Comparison of ENCODE assay signal across 29 mouse cellular contexts in the genomic region with DNA sequence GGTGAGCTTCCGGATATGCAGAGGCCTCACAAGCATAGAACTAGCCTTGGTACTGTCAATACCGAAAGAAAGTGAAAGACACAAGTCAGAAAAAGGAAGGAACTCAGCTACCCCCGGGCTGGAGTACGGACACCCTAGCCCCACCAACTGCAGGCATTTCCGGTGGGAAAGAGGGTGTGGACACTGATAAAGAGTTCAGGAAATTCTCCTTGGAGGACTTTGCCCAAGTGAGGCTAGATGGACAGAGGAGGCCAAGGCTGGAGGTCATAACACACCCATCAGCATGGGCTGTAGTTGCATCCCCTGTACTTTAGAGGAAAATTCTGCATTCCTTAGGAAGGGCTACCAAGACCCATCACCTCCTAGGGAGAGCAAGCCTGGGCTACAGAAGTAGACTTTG.
DNase-seq lines count a peak whose midpoint lies in the region; ATAC-seq and TF ChIP-seq lines count a peak whose summit lies in the region.
"Had no signal": no experiment of that assay in that cellular context is flagged by ENCODE, and none has a peak within 500 bp of the region (broad histone marks: within the 10 kb centered on the region; RNA-seq: fewer than 3 reads in every experiment).

No protein-coding gene starts in this region.

- H3K9me3 ChIP-seq in heart, embryonic 12.5 days (replicated peaks), result peaks cover 4% of the 10 kb centered on the region; the same call in 1 of the 2 replicates
- H3K9me3 ChIP-seq in intestine, postnatal 0 days (ENCODE audit: control insufficient read depth), result no peaks in the 10 kb centered on the region
- H3K9me3 ChIP-seq: forebrain, embryonic 10.5 days; forebrain, embryonic 13.5 days; heart, embryonic 15.5 days had no signal

- intact Hi-C loops in heart, postnatal 25 days (cut with DNase I), result no loop called here

- H3K27ac ChIP-seq in heart, embryonic 12.5 days (ENCODE audit: poor library complexity, severe bottlenecking), result no peak overlapping the region
- no peak overlapping the region for H3K27ac ChIP-seq in intestine, postnatal 0 days (ENCODE audit: low read depth, low read length)
- H3K27ac ChIP-seq: forebrain, embryonic 10.5 days; forebrain, embryonic 13.5 days; heart, embryonic 15.5 days; hindbrain, embryonic 14.5 days; hindbrain, postnatal 0 days had no signal

- H3K4me2 ChIP-seq in heart, embryonic 12.5 days, result no peak overlapping the region
- no peak overlapping the region for H3K4me2 ChIP-seq in intestine, postnatal 0 days (replicated peaks; ENCODE audit: low read depth)
- H3K4me2 ChIP-seq: forebrain, embryonic 13.5 days; heart, embryonic 11.5 days; heart, embryonic 15.5 days; hindbrain, embryonic 14.5 days had no signal

- peaks cover 7% of the 10 kb centered on the region; the same call in 1 of the 2 replicates for H3K4me1 ChIP-seq in heart, embryonic 12.5 days (replicated peaks)
- no peaks in the 10 kb centered on the region for H3K4me1 ChIP-seq in intestine, postnatal 0 days (replicated peaks; ENCODE audit: control insufficient read depth, insufficient read depth, low read length)
- H3K4me1 ChIP-seq: forebrain, embryonic 13.5 days had no signal

- H3K4me3 ChIP-seq in heart, embryonic 12.5 days, result no peak overlapping the region
- no peak overlapping the region for H3K4me3 ChIP-seq in intestine, postnatal 0 days (ENCODE audit: low read depth, low read length)
- H3K4me3 ChIP-seq: forebrain, embryonic 10.5 days; forebrain, embryonic 13.5 days; heart, embryonic 15.5 days had no signal

- ATAC-seq in heart, embryonic 12.5 days (ENCODE audit: insufficient number of reproducible peaks, low FRiP score), result peak; percentile 7; the same call in 1 of the 2 replicates
- peak; percentile 42 for ATAC-seq in granulocyte monocyte progenitor cell, adult 5-6 weeks (replicated peaks; ENCODE audit: poor library complexity, severe bottlenecking)
- peak; percentile 33; the same call in 1 of the 2 replicates for ATAC-seq in intestine, postnatal 0 days
- ATAC-seq: forebrain, embryonic 13.5 days; forebrain, embryonic 16.5 days; hindbrain, postnatal 0 days; inflammation-experienced regulatory T-cells, adult 6 months; Patski had no signal

- no peak overlapping the region for H3K9ac ChIP-seq in heart, embryonic 12.5 days
- H3K9ac ChIP-seq in intestine, postnatal 0 days (ENCODE audit: low read depth, low read length), result no peak overlapping the region
- H3K9ac ChIP-seq: forebrain, embryonic 13.5 days; heart, embryonic 15.5 days; hindbrain, embryonic 14.5 days had no signal

- H3K27me3 ChIP-seq in heart, embryonic 12.5 days (replicated peaks), result no peaks in the 10 kb centered on the region
- H3K27me3 ChIP-seq in intestine, postnatal 0 days (replicated peaks; ENCODE audit: control insufficient read depth, insufficient read depth, low read length), result no peaks in the 10 kb centered on the region
- H3K27me3 ChIP-seq: CH12.LX had no signal

- TF ChIP-seq CTCF in intestine, postnatal 0 days (IDR thresholded peaks at IDR 0.05; ENCODE audit: low read depth), result no peak

- H3K36me3 ChIP-seq in heart, embryonic 12.5 days, result peaks cover 11% of the 10 kb centered on the region; the same call in 1 of the 2 replicates
- no peaks in the 10 kb centered on the region; the same call in 1 of the 2 replicates for H3K36me3 ChIP-seq in intestine, postnatal 0 days (ENCODE audit: control insufficient read depth, insufficient read depth)
- H3K36me3 ChIP-seq: G1E; heart, embryonic 15.5 days had no signal

- no peak for DNase-seq in heart, postnatal 25 days (ENCODE audit: low spot score)
- DNase-seq in lung, postnatal 10 days, result no peak
- DNase-seq in adipocyte (ENCODE audit: low spot score), result no peak
- DNase-seq: adrenal gland, adult 2 months; adrenal gland, postnatal 25 days; B cell, adult 2 months; cerebellum, adult 11-12 months; cerebellum, adult 8-10 months; cerebellum, postnatal 10 days; cerebellum, postnatal 36 days; gastrocnemius, postnatal 10 days; gastrocnemius, postnatal 36 days; heart, adult 11 months; heart, postnatal 14 days; kidney, adult 18-20 months had no signal

- 59% methylated on average over 5 of the region's 5 CpGs for WGBS in heart, embryonic 12.5 days
- WGBS in intestine, postnatal 0 days, result 49% methylated on average over 5 of the region's 5 CpGs
